Mouse (Mus musculus): Measurements from ENCODE around the gene Gon7. TPM values are rescaled to one million over a fixed set of nuclear protein-coding genes. Genes with fewer than 3 reads are reported as not detected.

The Gon7 gene
- polyA plus RNA-seq, 1 experiment from 2014 or later = 47.9 TPM

GRCm38 (mm10) chr12:102713153-102713865, 44.3 kb downstream of the Gon7 start:
- H3K27me3 ChIP-seq (ENCODE audit: poor library complexity, severe bottlenecking) = 0 out of 2 replicates have a peak, but pooled peaks cover 2% of the 10 kb centered on the region
- H3K36me3 ChIP-seq (replicated peaks) = no peaks in the 10 kb centered on the region
- no peak for DNase-seq (ENCODE audit: extremely low spot score, low spot score)
- no peaks in the 10 kb centered on the region for H3K9me3 ChIP-seq
- H3K4me1 ChIP-seq = peaks cover 9% of the 10 kb centered on the region
- no peak overlapping the region for H3K27ac ChIP-seq
- no peak overlapping the region for H3K4me3 ChIP-seq
- WGBS = 82% methylated on average over 20 of the region's 20 CpGs

- H3K36me3 ChIP-seq (replicated peaks) = no peaks in the 10 kb centered on the region
- H3K9me3 ChIP-seq = no peaks in the 10 kb centered on the region
- peaks cover 11% of the 10 kb centered on the region for H3K4me1 ChIP-seq
- no peak for DNase-seq (ENCODE audit: extremely low spot score, low spot score)
- H3K4me3 ChIP-seq = no peak overlapping the region
- no peak overlapping the region for H3K27ac ChIP-seq
- H3K27me3 ChIP-seq (ENCODE audit: poor library complexity, severe bottlenecking) = peaks cover 26% of the 10 kb centered on the region
- WGBS = 57% methylated on average over 4 of the region's 4 CpGs
These were observed 46.7 kb downstream of the Gon7 start for GRCm38 (mm10) chr12:102710851-102711375.

GRCm38 (mm10) chr12:102709896-102710295, 47.7 kb downstream of the Gon7 start:
- WGBS = 94% methylated on average over 5 of the region's 5 CpGs
- Histone ChIP-seq H3K4me3 (no peak overlapping the region), H3K36me3 (replicated peaks) (no peaks in the 10 kb centered on the region), H3K27me3 (ENCODE audit: poor library complexity, severe bottlenecking) (peaks cover 26% of the 10 kb centered on the region), H3K4me1 (peaks cover 19% of the 10 kb centered on the region), H3K27ac (no peak overlapping the region), H3K9me3 (no peaks in the 10 kb centered on the region)
- no peak for DNase-seq (ENCODE audit: extremely low spot score, low spot score)

- H3K27ac ChIP-seq = no peak overlapping the region
- no peaks in the 10 kb centered on the region for H3K36me3 ChIP-seq (replicated peaks)
- DNase-seq (ENCODE audit: extremely low spot score, low spot score) = no peak
- H3K9me3 ChIP-seq = no peaks in the 10 kb centered on the region
- peaks cover 33% of the 10 kb centered on the region for H3K27me3 ChIP-seq (ENCODE audit: poor library complexity, severe bottlenecking)
- WGBS = 87% methylated on average over 11 of the region's 11 CpGs
- peaks cover 33% of the 10 kb centered on the region for H3K4me1 ChIP-seq
- H3K4me3 ChIP-seq = no peak overlapping the region
These were observed 49.4 kb downstream of the Gon7 start for GRCm38 (mm10) chr12:102708220-102708619.

GRCm38 (mm10) chr12:102706833-102707463, 50.7 kb downstream of the Gon7 start:
- H3K27me3 ChIP-seq (ENCODE audit: poor library complexity, severe bottlenecking) = peaks cover 33% of the 10 kb centered on the region
- no peaks in the 10 kb centered on the region for H3K9me3 ChIP-seq
- WGBS = 90% methylated on average over 10 of the region's 10 CpGs
- no peak overlapping the region for H3K4me3 ChIP-seq
- no peaks in the 10 kb centered on the region for H3K36me3 ChIP-seq (replicated peaks)
- H3K4me1 ChIP-seq = peaks cover 45% of the 10 kb centered on the region
- DNase-seq (ENCODE audit: extremely low spot score, low spot score) = no peak
- H3K27ac ChIP-seq = no peak overlapping the region

GRCm38 (mm10) chr12:102705906-102706640, 51.5 kb downstream of the Gon7 start:
- DNase-seq (ENCODE audit: extremely low spot score, low spot score) = no peak
- Histone ChIP-seq H3K27ac (no peak overlapping the region), H3K4me1 (peaks cover 49% of the 10 kb centered on the region), H3K9me3 (no peaks in the 10 kb centered on the region), H3K36me3 (replicated peaks) (peaks cover 5% of the 10 kb centered on the region; the same call in 1 of the 2 replicates), H3K4me3 (peak overlapping the region; percentile 80), H3K27me3 (ENCODE audit: poor library complexity, severe bottlenecking) (peaks cover 33% of the 10 kb centered on the region)
- WGBS = 75% methylated on average over 6 of the region's 6 CpGs

- no peaks in the 10 kb centered on the region for H3K9me3 ChIP-seq
- peak overlapping the region; percentile 80 for H3K4me3 ChIP-seq
- peaks cover 49% of the 10 kb centered on the region for H3K4me1 ChIP-seq
- H3K36me3 ChIP-seq (replicated peaks) = peaks cover 7% of the 10 kb centered on the region; the same call in 1 of the 2 replicates
- peaks cover 33% of the 10 kb centered on the region for H3K27me3 ChIP-seq (ENCODE audit: poor library complexity, severe bottlenecking)
- peak overlapping the region; percentile 92 for H3K27ac ChIP-seq
- 2% methylated on average over 45 of the region's 45 CpGs for whole genome bisulfite sequencing
- DNase-seq (ENCODE audit: extremely low spot score, low spot score) = peak; percentile 81
These were observed 52.3 kb downstream of the Gon7 start for GRCm38 (mm10) chr12:102705216-102705871.

GRCm38 (mm10) chr12:102704457-102705198, 53.0 kb downstream of the Gon7 start, which contains the start of gene Itpk1:
TSS of gene Itpk1 (minus strand) at chr12:102704930.
- H3K27ac ChIP-seq = peak within 1 kb of the TSS; percentile 92
- H3K4me1 ChIP-seq = peaks cover 57% of the 10 kb centered on the region
- H3K27me3 ChIP-seq (ENCODE audit: poor library complexity, severe bottlenecking) = peaks cover 33% of the 10 kb centered on the region
- H3K9me3 ChIP-seq = no peaks in the 10 kb centered on the region
- DNase-seq (ENCODE audit: extremely low spot score, low spot score) = peak; percentile 50
- peak within 1 kb of the TSS; percentile 80 for H3K4me3 ChIP-seq
- under 1% methylated on average over 96 of the region's 105 CpGs for WGBS
- peaks cover 7% of the 10 kb centered on the region; the same call in 1 of the 2 replicates for H3K36me3 ChIP-seq (replicated peaks)

GRCm38 (mm10) chr12:102703921-102704408, 53.6 kb downstream of the Gon7 start:
- H3K4me3 ChIP-seq = peak overlapping the region; percentile 80
- 6% methylated on average over 17 of the region's 17 CpGs for WGBS
- no peak for DNase-seq (ENCODE audit: extremely low spot score, low spot score)
- H3K36me3 ChIP-seq (replicated peaks) = peaks cover 7% of the 10 kb centered on the region; the same call in 1 of the 2 replicates
- H3K4me1 ChIP-seq = peaks cover 63% of the 10 kb centered on the region
- peaks cover 33% of the 10 kb centered on the region for H3K27me3 ChIP-seq (ENCODE audit: poor library complexity, severe bottlenecking)
- peak overlapping the region; percentile 92 for H3K27ac ChIP-seq
- H3K9me3 ChIP-seq = no peaks in the 10 kb centered on the region

- 36% methylated on average over 6 of the region's 6 CpGs for WGBS
- no peaks in the 10 kb centered on the region for H3K9me3 ChIP-seq
- peak overlapping the region; percentile 92 for H3K27ac ChIP-seq
- peak overlapping the region; percentile 80 for H3K4me3 ChIP-seq
- no peak for DNase-seq (ENCODE audit: extremely low spot score, low spot score)
- H3K27me3 ChIP-seq (ENCODE audit: poor library complexity, severe bottlenecking) = peaks cover 32% of the 10 kb centered on the region
- peaks cover 68% of the 10 kb centered on the region for H3K4me1 ChIP-seq
- peaks cover 7% of the 10 kb centered on the region; the same call in 1 of the 2 replicates for H3K36me3 ChIP-seq (replicated peaks)
These were observed 54.2 kb downstream of the Gon7 start for GRCm38 (mm10) chr12:102703441-102703840.

Measured in forebrain, embryonic 10.5 days (tissue).